Mouse (Mus musculus) adrenal gland, postnatal 25 days (tissue): Measurements from ENCODE around the gene Hvcn1. TPM values are rescaled to one million over a fixed set of nuclear protein-coding genes. Genes with fewer than 3 reads are reported as not detected.

Experiments
- DNase-seq: peaks from one replicate; pipeline ENCODE4 v3.0.0; 2021; ENCODE audit warnings: mixed read lengths
- total RNA-seq: library from RNA; stranded (reverse); gene quantifications from 2 replicates; pipeline ENCODE4 v1.2.3, GENCODE M21; 2021

The Hvcn1 gene
- total RNA-seq, 1 experiment from 2014 or later = 1.9 TPM

- DNase-seq = no peak
Observed at GRCm38 (mm10) chr5:122268858-122269604, 62.4 kb downstream of the Hvcn1 start.

GRCm38 (mm10) chr5:122272821-122273220, 66.2 kb downstream of the Hvcn1 start:
- DNase-seq = no peak

- no peak for DNase-seq
Observed at GRCm38 (mm10) chr5:122274785-122275184, 68.2 kb downstream of the Hvcn1 start.

- DNase-seq = no peak
Observed at GRCm38 (mm10) chr5:122278946-122279345, 72.3 kb downstream of the Hvcn1 start.

- no peak for DNase-seq
Observed at GRCm38 (mm10) chr5:122279799-122280421, 73.3 kb downstream of the Hvcn1 start.

GRCm38 (mm10) chr5:122280422-122280826, 73.8 kb downstream of the Hvcn1 start:
- DNase-seq = no peak

GRCm38 (mm10) chr5:122280827-122281462, 74.3 kb downstream of the Hvcn1 start:
- DNase-seq = no peak

- no peak for DNase-seq
Observed at GRCm38 (mm10) chr5:122283828-122284182, 77.2 kb downstream of the Hvcn1 start.

- DNase-seq = peak; percentile 94
Observed at GRCm38 (mm10) chr5:122284183-122285028, 77.8 kb downstream of the Hvcn1 start, which contains the start of gene Pptc7. Pptc7 (plus strand) TSS chr5:122284365.

GRCm38 (mm10) chr5:122285029-122285766, 78.6 kb downstream of the Hvcn1 start:
- DNase-seq = peak; percentile 72

- no peak for DNase-seq
Observed at GRCm38 (mm10) chr5:122285767-122286150, 79.2 kb downstream of the Hvcn1 start.

- no peak for DNase-seq
Observed at GRCm38 (mm10) chr5:122286191-122286590, 79.6 kb downstream of the Hvcn1 start.

- DNase-seq = no peak
Observed at GRCm38 (mm10) chr5:122287026-122287425, 80.4 kb downstream of the Hvcn1 start.

- no peak for DNase-seq
Observed at GRCm38 (mm10) chr5:122288147-122288811, 81.7 kb downstream of the Hvcn1 start.

GRCm38 (mm10) chr5:122291149-122291548, 84.5 kb downstream of the Hvcn1 start:
- no peak for DNase-seq

Other genes with a start within 250 kb of the Hvcn1 start
- 20.9 and 29.8 TPM in 2 replicates for gene Cux2, start 156.7 kb upstream of the Hvcn1 start, total RNA-seq
- not detected in 2 replicates for gene Myl2, start 105.9 kb upstream of the Hvcn1 start, total RNA-seq
- not detected in 2 replicates for gene Ccdc63, start 66.0 kb upstream of the Hvcn1 start, total RNA-seq
- gene Ppp1cc, start 48.5 kb upstream of the Hvcn1 start, total RNA-seq = 182 and 186 TPM in 2 replicates
- 16.5 and 19.0 TPM in 2 replicates for gene Tctn1, start 57.7 kb downstream of the Hvcn1 start, total RNA-seq
- gene Pptc7, start 77.6 kb downstream of the Hvcn1 start, total RNA-seq = 48.2 and 52.6 TPM in 2 replicates
- 3.9 and 5.1 TPM in 2 replicates for gene Rad9b, start 147.4 kb downstream of the Hvcn1 start, total RNA-seq
- 123 and 135 TPM in 2 replicates for gene Vps29, start 147.6 kb downstream of the Hvcn1 start, total RNA-seq
- gene Gpn3, start 165.1 kb downstream of the Hvcn1 start, total RNA-seq = 38.2 and 42.6 TPM in 2 replicates
- 31.3 and 32.1 TPM in 2 replicates for gene Fam216a, start 165.6 kb downstream of the Hvcn1 start, total RNA-seq
- 218 and 290 TPM in 2 replicates for gene Arpc3, start 185.1 kb downstream of the Hvcn1 start, total RNA-seq
- gene Anapc7, start 214.9 kb downstream of the Hvcn1 start, total RNA-seq = 43.6 and 46.0 TPM in 2 replicates